Mouse (Mus musculus): ENCODE measurements around the gene Esp22. TPM values are rescaled to one million over a fixed set of nuclear protein-coding genes. Genes with fewer than 3 reads are reported as not detected.
"Not testable (repeated sequence)": the region's sequence is repeated elsewhere in the genome, so short reads cannot be mapped to it uniquely, and the experiment has no call there.

Esp22 gene
- total RNA-seq (2021) (not detected), polyA plus RNA-seq (2012; rRNA removed) (not detected in 2 replicates)
- long read RNA-seq, result 0 reads

- Histone ChIP-seq H3K4me3 (no peak within 1 kb of the TSS), H3K27me3 (ENCODE audit: control insufficient read depth, insufficient read depth, low read length) (no peaks in the 10 kb centered on the region), H3K9ac (ENCODE audit: low read depth, low read length) (no peak within 1 kb of the TSS), H3K4me1 (ENCODE audit: control insufficient read depth, insufficient read depth, low read length) (no peaks in the 10 kb centered on the region), H3K27ac (no peak within 1 kb of the TSS), H3K36me3 (ENCODE audit: control insufficient read depth, insufficient read depth, low read length) (no peaks in the 10 kb centered on the region), H3K79me2 (replicated peaks; ENCODE audit: control insufficient read depth, insufficient read depth, low read length) (no peaks in the 10 kb centered on the region)
- intact Hi-C loops (cut with DNase I), result no loop called here
- 87% methylated on average over 1 of the region's 1 CpGs for WGBS
- DNase-seq, result no peak
- TF ChIP-seq POLR2A (IDR thresholded peaks at IDR 0.05; ENCODE audit: insufficient read depth, low read depth, low read length) (no peak), CTCF (IDR thresholded peaks at IDR 0.05) (no peak), EP300 (IDR thresholded peaks at IDR 0.05; ENCODE audit: insufficient read depth, low read depth, low read length) (no peak)
Measured at GRCm38 (mm10) chr17:39095034-39095433, at the start of gene Esp22. TSS of gene Esp22 (plus strand) at chr17:39095334.

GRCm38 (mm10) chr17:39063641-39064040, 31.5 kb upstream of the Esp22 start:
- no peaks in the 10 kb centered on the region for H3K36me3 ChIP-seq (ENCODE audit: control insufficient read depth, insufficient read depth, low read length)
- H3K4me3 ChIP-seq, result no peak overlapping the region
- H3K27ac ChIP-seq, result no peak overlapping the region
- TF ChIP-seq CTCF (IDR thresholded peaks at IDR 0.05), result no peak
- no peak for TF ChIP-seq EP300 (IDR thresholded peaks at IDR 0.05; ENCODE audit: insufficient read depth, low read depth, low read length)
- TF ChIP-seq POLR2A (IDR thresholded peaks at IDR 0.05; ENCODE audit: insufficient read depth, low read depth, low read length), result no peak
- no peak for DNase-seq
- intact Hi-C loops (cut with DNase I), result no loop called here
- no peaks in the 10 kb centered on the region for H3K27me3 ChIP-seq (ENCODE audit: control insufficient read depth, insufficient read depth, low read length)
- H3K9ac ChIP-seq (ENCODE audit: low read depth, low read length), result no peak overlapping the region
- no peaks in the 10 kb centered on the region for H3K4me1 ChIP-seq (ENCODE audit: control insufficient read depth, insufficient read depth, low read length)
- H3K79me2 ChIP-seq (replicated peaks; ENCODE audit: control insufficient read depth, insufficient read depth, low read length), result no peaks in the 10 kb centered on the region

GRCm38 (mm10) chr17:39076937-39077336, 18.2 kb upstream of the Esp22 start, which contains the start of gene Esp23:
TSS of gene Esp23 (minus strand) at chr17:39077037.
- Histone ChIP-seq H3K9ac (ENCODE audit: low read depth, low read length) (no peak within 1 kb of the TSS), H3K36me3 (ENCODE audit: control insufficient read depth, insufficient read depth, low read length) (no peaks in the 10 kb centered on the region), H3K27ac (no peak within 1 kb of the TSS), H3K4me3 (no peak within 1 kb of the TSS), H3K27me3 (ENCODE audit: control insufficient read depth, insufficient read depth, low read length) (no peaks in the 10 kb centered on the region), H3K4me1 (ENCODE audit: control insufficient read depth, insufficient read depth, low read length) (no peaks in the 10 kb centered on the region), H3K79me2 (replicated peaks; ENCODE audit: control insufficient read depth, insufficient read depth, low read length) (no peaks in the 10 kb centered on the region)
- DNase-seq, result no peak
- 40% methylated on average over 1 of the region's 1 CpGs for WGBS
- no peak for TF ChIP-seq POLR2A (IDR thresholded peaks at IDR 0.05; ENCODE audit: insufficient read depth, low read depth, low read length)
- TF ChIP-seq EP300 (IDR thresholded peaks at IDR 0.05; ENCODE audit: insufficient read depth, low read depth, low read length), result no peak
- TF ChIP-seq CTCF (IDR thresholded peaks at IDR 0.05), result no peak
- intact Hi-C loops (cut with DNase I), result no loop called here

- DNase-seq; H3K27ac ChIP-seq; H3K27me3 ChIP-seq (ENCODE audit: control insufficient read depth, insufficient read depth, low read length); H3K79me2 ChIP-seq (replicated peaks; ENCODE audit: control insufficient read depth, insufficient read depth, low read length); H3K9ac ChIP-seq (ENCODE audit: low read depth, low read length); H3K36me3 ChIP-seq (ENCODE audit: control insufficient read depth, insufficient read depth, low read length); H3K4me1 ChIP-seq (ENCODE audit: control insufficient read depth, insufficient read depth, low read length); intact Hi-C loops (cut with DNase I); H3K4me3 ChIP-seq: not testable (repeated sequence)
- WGBS, result 62% methylated on average over 11 of the region's 11 CpGs
Measured at GRCm38 (mm10) chr17:39107126-39107525, 12.0 kb downstream of the Esp22 start.

- H3K27ac ChIP-seq; DNase-seq; H3K4me1 ChIP-seq (ENCODE audit: control insufficient read depth, insufficient read depth, low read length); H3K79me2 ChIP-seq (replicated peaks; ENCODE audit: control insufficient read depth, insufficient read depth, low read length); intact Hi-C loops (cut with DNase I); H3K4me3 ChIP-seq; H3K9ac ChIP-seq (ENCODE audit: low read depth, low read length); H3K36me3 ChIP-seq (ENCODE audit: control insufficient read depth, insufficient read depth, low read length); H3K27me3 ChIP-seq (ENCODE audit: control insufficient read depth, insufficient read depth, low read length): not testable (repeated sequence)
- 57% methylated on average over 12 of the region's 12 CpGs for WGBS
Measured at GRCm38 (mm10) chr17:39129156-39129555, 34.0 kb downstream of the Esp22 start.

Other genes starting within 250 kb of the Esp22 start
- gene Esp24, start 58.6 kb upstream of the Esp22 start, total RNA-seq (2021), result not detected
- not detected in 2 replicates for gene Esp24, start 58.6 kb upstream of the Esp22 start, polyA plus RNA-seq (2012; rRNA removed)
- gene Gm21903, start 52.0 kb upstream of the Esp22 start, total RNA-seq (2021), result not detected
- gene Gm21903, start 52.0 kb upstream of the Esp22 start, polyA plus RNA-seq (2012; rRNA removed), result not detected in 2 replicates
- not detected for gene Esp23, start 18.3 kb upstream of the Esp22 start, total RNA-seq (2021)
- not detected in 2 replicates for gene Esp23, start 18.3 kb upstream of the Esp22 start, polyA plus RNA-seq (2012; rRNA removed)

Data from heart, adult 2 months (tissue).